Mouse (Mus musculus) Patski (cell line): ENCODE measurements around the gene Zc4h2. TPM values are rescaled to one million over a fixed set of nuclear protein-coding genes. Genes with fewer than 3 reads are reported as not detected.

Source experiments
- ATAC-seq: fragments of 100-300 bp; one replicate; pipeline ENCODE4 v1.8.0; 2021
- CTCF ChIA-PET: fragments of 350-600 bp; sonication (Branson Sonifier 250); formaldehyde crosslinking; loops from one replicate; lab custom pipeline; 2022; ENCODE audit warnings: inconsistent platforms; lab: Charles Lee
- POLR2A ChIA-PET: fragments of 350-600 bp; sonication (Branson Sonifier 250); formaldehyde crosslinking; loops from one replicate; lab custom pipeline; 2022; ENCODE audit warnings: antibody characterized with exemption, inconsistent platforms; lab: Charles Lee
- DNase-seq: peaks from one replicate; pipeline ENCODE4 v3.0.0-alpha.2; 2011; ENCODE audit warnings: low read depth, low spot score
- H3K27me3 ChIP-seq: fragments of 371-371 bp; one replicate; pipeline ENCODE4 v1.5.1; 2021
- CTCF ChIP-seq: fragments of 100-300 bp; IDR thresholded peaks from one replicate; pipeline ENCODE4 v1.5.1; 2021
- in situ Hi-C: fragments of 300-500 bp; cut with MboI; formaldehyde crosslinking; loops from 3 replicates; pipeline ENCODE4 v1.11.1; 2018; ENCODE audit warnings: low pct_unique_long_range_greater_than_20kb, mixed read lengths
- polyA plus RNA-seq: library from polyadenylated mRNA; unstranded; gene quantifications from one replicate; pipeline ENCODE4 v1.2.3, GENCODE M21; 2021

Gene Zc4h2
- polyA plus RNA-seq = 11.8 TPM

DNA sequence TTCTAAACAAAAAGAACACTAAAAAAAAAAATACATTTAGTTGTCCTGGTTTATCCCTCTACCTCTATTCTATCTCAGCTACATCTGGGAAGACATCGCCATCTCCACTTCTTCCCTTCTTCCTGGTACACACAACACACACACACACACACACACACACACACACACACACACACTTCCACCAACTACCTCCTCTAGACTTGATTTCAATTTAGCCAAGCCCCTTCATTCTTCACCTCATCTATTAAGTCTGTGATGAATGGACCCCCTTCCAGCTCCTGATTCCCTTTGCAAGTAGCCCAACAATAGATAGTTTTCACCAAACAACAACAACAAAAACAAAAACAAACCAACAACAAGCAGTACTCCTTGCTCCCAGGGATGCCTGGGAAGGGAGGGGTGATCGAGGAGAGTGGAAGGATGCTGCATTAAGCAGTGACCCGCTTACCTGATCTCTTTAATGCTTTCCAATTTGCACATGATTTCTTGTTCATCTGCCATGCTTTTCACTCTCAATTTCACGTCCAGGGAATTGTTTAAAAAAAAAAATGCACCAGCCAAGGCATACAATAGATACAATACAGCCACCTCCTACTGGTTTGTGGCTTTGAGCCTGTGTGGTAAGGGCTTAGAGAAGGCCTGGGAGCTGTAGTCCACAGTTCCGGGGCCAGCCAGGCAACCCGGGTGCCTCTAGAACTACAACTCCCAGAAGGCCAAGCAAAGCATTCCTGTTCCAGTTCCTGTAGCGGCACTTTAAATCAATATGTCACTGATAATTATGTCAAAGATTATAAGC is at the start of gene Zc4h2:
Gene Zc4h2 (minus strand): TSS at position 706 of the 796 bp plus-strand sequence.
- CTCF ChIA-PET = no interaction called here

DNA sequence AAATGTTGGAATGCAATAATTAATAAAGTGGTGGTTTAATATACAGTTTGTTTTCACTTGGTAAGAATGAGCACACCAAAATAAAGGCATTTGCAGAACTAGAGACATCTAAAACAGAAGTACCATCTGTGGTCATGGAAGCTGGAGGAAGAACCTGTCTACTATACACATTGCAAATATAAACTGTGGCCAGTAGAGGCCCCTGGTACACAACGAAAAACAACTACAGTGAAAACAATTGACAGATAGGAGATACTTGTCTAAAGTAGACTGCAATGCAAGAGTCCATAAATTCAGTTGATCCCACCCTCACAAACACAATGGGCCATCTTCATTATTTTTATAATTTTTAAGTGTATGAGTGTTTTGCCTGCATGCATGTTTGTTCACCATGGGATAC is 28.8 kb upstream of the Zc4h2 start:
- DNase-seq (no peak), ATAC-seq (no peak)
- CTCF ChIA-PET = interaction anchor here (1.9 kb wide), 1 partner anchor 262 kb away, joined by 7 read pairs; no protein-coding TSS in a partner anchor
- in situ Hi-C loops = no loop called here
- H3K27me3 ChIP-seq = peaks cover 25% of the 10 kb centered on the region
- POLR2A ChIA-PET = no interaction called here
- TF ChIP-seq CTCF = peak; percentile 33

More for the DNA sequence above, at the start of gene Zc4h2:
- POLR2A ChIA-PET = interaction anchor here (0.6 kb wide), 1 partner anchor 404 kb away, joined by 3 read pairs; no protein-coding TSS in a partner anchor
- in situ Hi-C loops = no loop called here
- TF ChIP-seq CTCF = no peak
- ATAC-seq (peak; percentile 100), DNase-seq (peak; percentile 22)
- H3K27me3 ChIP-seq = peaks cover 59% of the 10 kb centered on the region

- CTCF ChIA-PET = interaction anchor here (1.4 kb wide), 1 partner anchor 272 kb away, joined by 3 read pairs; no protein-coding TSS in a partner anchor
- ATAC-seq = peak; percentile 98
- in situ Hi-C loops = loop anchor here (5.0 kb wide), 1 partner anchor 270 kb away; no protein-coding TSS in a partner anchor
- DNase-seq = peak; percentile 10
- POLR2A ChIA-PET = no interaction called here
- peak; percentile 27 for TF ChIP-seq CTCF
- peaks cover 45% of the 10 kb centered on the region for H3K27me3 ChIP-seq
These were observed 23.9 kb upstream of the Zc4h2 start for GRCm38 (mm10) chrX:95682206-95682605.

GRCm38 (mm10) chrX:95658600-95659084 is 333 bp upstream of the Zc4h2 start:
- POLR2A ChIA-PET = no interaction called here
- in situ Hi-C loops = no loop called here
- DNase-seq (no peak), ATAC-seq (peak; percentile 38)
- CTCF ChIA-PET = no interaction called here
- H3K27me3 ChIP-seq = peaks cover 65% of the 10 kb centered on the region
- TF ChIP-seq CTCF = no peak

GRCm38 (mm10) chrX:95600609-95601008 is 57.7 kb downstream of the Zc4h2 start:
- DNase-seq = no peak
- in situ Hi-C loops = no loop called here
- no peak for TF ChIP-seq CTCF
- ATAC-seq = no peak
- CTCF ChIA-PET = no interaction called here
- peaks cover 39% of the 10 kb centered on the region for H3K27me3 ChIP-seq
- POLR2A ChIA-PET = interaction anchor here (0.7 kb wide), 1 partner anchor 73 kb away, joined by 3 read pairs; no protein-coding TSS in a partner anchor

Other genes with a start within 250 kb of the Zc4h2 start
- 7.1 TPM for gene Amer1, start 213.6 kb downstream of the Zc4h2 start, polyA plus RNA-seq
- not detected for gene Asb12, start 100.5 kb downstream of the Zc4h2 start, polyA plus RNA-seq
- not detected for gene Pfn5, start 100.4 kb downstream of the Zc4h2 start, polyA plus RNA-seq
- 8.1 TPM for gene Zc3h12b, start 53.2 kb upstream of the Zc4h2 start, polyA plus RNA-seq